Mouse (Mus musculus) heart, adult 2 months (tissue): ENCODE measurements around the gene Myl6b. TPM values are rescaled to one million over a fixed set of nuclear protein-coding genes. Genes with fewer than 3 reads are reported as not detected.
"Not testable (repeated sequence)": the region's sequence is repeated elsewhere in the genome, so short reads cannot be mapped to it uniquely, and the experiment has no call there.

Source experiments
- DNase-seq, 2 experiments: peaks; one replicate each; pipeline ENCODE4 v3.0.0; 2021
- H3K27ac ChIP-seq: fragments of 200-600 bp; 2 replicates; pipeline ENCODE4 v1.8.1; 2022
- H3K27me3 ChIP-seq: fragments of 200-500 bp; 2 replicates; pipeline ENCODE4 v1.6.1; 2012; ENCODE audit warnings: mild to moderate bottlenecking, low read length, inconsistent platforms, mixed read lengths; ENCODE audit not compliant: control insufficient read depth, insufficient read depth
- H3K36me3 ChIP-seq: fragments of 200-500 bp; 2 replicates; pipeline ENCODE4 v1.6.1; 2012; ENCODE audit warnings: low read length, inconsistent platforms; ENCODE audit not compliant: control insufficient read depth, insufficient read depth
- H3K4me1 ChIP-seq: fragments of 200-500 bp; 2 replicates; pipeline ENCODE4 v1.6.1; 2011; ENCODE audit warnings: low read length; ENCODE audit not compliant: control insufficient read depth, insufficient read depth
- H3K4me3 ChIP-seq: fragments of 200-600 bp; 2 replicates; pipeline ENCODE4 v1.8.1; 2022
- H3K79me2 ChIP-seq: fragments of 200-500 bp; replicated peaks from 2 replicates; pipeline ENCODE4 v1.6.1; 2012; ENCODE audit warnings: mild to moderate bottlenecking, inconsistent platforms, low read length, moderate library complexity, mixed read lengths; ENCODE audit not compliant: control insufficient read depth, insufficient read depth
- H3K9ac ChIP-seq: fragments of 200-500 bp; 2 replicates; pipeline ENCODE4 v1.6.1; 2012; ENCODE audit warnings: low read depth, mild to moderate bottlenecking, control low read depth, inconsistent platforms, low read length, mixed read lengths
- CTCF ChIP-seq: fragments of 200-600 bp; IDR thresholded peaks from 2 replicates; pipeline ENCODE4 v1.8.1; 2022; ENCODE audit warnings: antibody characterized with exemption, mild to moderate bottlenecking, moderate library complexity
- EP300 ChIP-seq: fragments of 200-500 bp; IDR thresholded peaks from 2 replicates; pipeline ENCODE4 v1.6.1; 2011; ENCODE audit warnings: low read depth, low read length, control low read depth; ENCODE audit not compliant: insufficient read depth
- POLR2A ChIP-seq: fragments of 200-500 bp; IDR thresholded peaks from 2 replicates; pipeline ENCODE4 v1.6.1; 2011; ENCODE audit warnings: mild to moderate bottlenecking, low read depth, low read length, control low read depth; ENCODE audit not compliant: insufficient read depth
- WGBS: fragments of 180-500 bp; shearing (Covaris S2); methylation state at CpG from one replicate; pipeline ENCODE4 v1.1.7; 2018; 5-methylcytosine and 5-hydroxymethylcytosine counted together
- intact Hi-C: fragments of 180-260 bp; cut with DNase I; formaldehyde crosslinking; loops from one replicate; pipeline ENCODE4 v1.15.1; 2025
- polyA plus RNA-seq: library from polyadenylated mRNA; depleted of rRNA; stranded (reverse); fragments of >200 nt; gene quantifications from 2 replicates; pipeline ENCODE4 v1.2.3, GENCODE M21; 2012
- total RNA-seq, 2 experiments: library from RNA; stranded (reverse); gene quantifications; 2 replicates each; pipeline ENCODE4 v1.2.3; 2021

Gene Myl6b
- total and polyA plus RNA-seq, 3 experiments: 2.9 to 3.8 (median 3.5) TPM

DNA sequence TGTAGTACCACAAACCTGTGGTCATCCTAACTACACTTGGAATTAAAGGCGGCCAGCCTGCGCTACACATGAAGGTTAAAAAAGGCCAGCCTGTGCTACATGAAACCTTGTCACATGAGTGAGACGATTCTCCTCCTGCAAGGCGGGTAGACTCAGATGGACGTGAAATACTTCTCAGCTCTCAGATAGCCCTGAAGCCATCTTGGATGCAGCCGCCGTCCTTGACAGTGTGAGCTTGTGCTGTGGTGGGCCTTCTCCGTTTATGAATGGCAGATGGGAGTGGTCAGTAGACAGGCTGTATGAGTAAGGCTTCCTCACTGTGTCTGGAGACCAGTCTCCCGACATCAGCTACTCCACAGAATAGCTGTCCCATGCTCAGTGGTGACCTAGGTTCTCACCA, 10.7 kb upstream of the Myl6b start:
- Histone ChIP-seq H3K4me3 (no peak overlapping the region), H3K27me3 (no peaks in the 10 kb centered on the region), H3K36me3 (no peaks in the 10 kb centered on the region), H3K9ac (no peak overlapping the region), H3K27ac (no peak overlapping the region), H3K4me1 (peaks cover 3% of the 10 kb centered on the region; the same call in 1 of the 2 replicates), H3K79me2 (no peaks in the 10 kb centered on the region)
- 81% methylated on average over 9 of the region's 9 CpGs for WGBS
- no peak for TF ChIP-seq CTCF
- TF ChIP-seq EP300: no peak
- no peak for TF ChIP-seq POLR2A
- intact Hi-C loops: no loop called here
- DNase-seq: no peak

- peaks cover 3% of the 10 kb centered on the region; the same call in 1 of the 2 replicates for H3K4me1 ChIP-seq
- TF ChIP-seq CTCF (no peak), EP300 (no peak)
- 72% methylated on average over 9 of the region's 9 CpGs for WGBS
- no peaks in the 10 kb centered on the region; the same call in 1 of the 2 replicates for H3K79me2 ChIP-seq
- no peaks in the 10 kb centered on the region for H3K36me3 ChIP-seq
- H3K27ac ChIP-seq: no peak overlapping the region
- H3K27me3 ChIP-seq: no peaks in the 10 kb centered on the region
- no peak overlapping the region for H3K9ac ChIP-seq
- intact Hi-C loops: no loop called here
- no peak for DNase-seq
- no peak overlapping the region for H3K4me3 ChIP-seq
Observed at GRCm38 (mm10) chr10:128508260-128508659, 9.8 kb upstream of the Myl6b start.

DNA sequence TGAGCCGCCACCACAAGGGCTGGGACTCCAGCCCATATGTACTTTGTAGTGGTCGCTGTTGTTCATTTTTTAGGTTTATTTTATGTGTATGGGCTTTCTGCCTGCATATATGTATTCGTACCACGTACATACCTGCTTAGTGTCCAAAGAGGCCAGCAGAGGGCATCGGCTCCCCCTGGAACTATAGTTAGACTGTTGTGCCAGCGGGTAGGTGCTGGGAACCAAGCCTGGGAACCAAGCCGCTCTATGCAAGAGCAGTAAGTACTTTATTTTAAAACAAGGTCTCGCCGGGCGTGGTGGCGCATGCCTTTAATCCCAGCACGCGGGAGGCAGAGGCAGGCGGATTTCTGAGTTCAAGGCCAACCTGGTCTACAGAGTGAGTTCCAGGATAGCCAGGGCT, 7.5 kb upstream of the Myl6b start:
- no peaks in the 10 kb centered on the region for H3K27me3 ChIP-seq
- H3K79me2 ChIP-seq: no peaks in the 10 kb centered on the region; the same call in 1 of the 2 replicates
- H3K9ac ChIP-seq: no peak overlapping the region
- no peaks in the 10 kb centered on the region for H3K36me3 ChIP-seq
- WGBS: 97% methylated on average over 14 of the region's 14 CpGs
- no peak for DNase-seq
- intact Hi-C loops: no loop called here
- TF ChIP-seq EP300 (no peak), CTCF (no peak), POLR2A (no peak)
- H3K27ac ChIP-seq: no peak overlapping the region
- H3K4me1 ChIP-seq: peaks cover 6% of the 10 kb centered on the region
- H3K4me3 ChIP-seq: no peak overlapping the region

GRCm38 (mm10) chr10:128505371-128505667, 6.8 kb upstream of the Myl6b start:
- intact Hi-C loops, H3K36me3 ChIP-seq, H3K27me3 ChIP-seq, H3K9ac ChIP-seq, H3K4me1 ChIP-seq, H3K4me3 ChIP-seq, H3K79me2 ChIP-seq, H3K27ac ChIP-seq, DNase-seq: not testable (repeated sequence)
- WGBS: 79% methylated on average over 5 of the region's 5 CpGs

GRCm38 (mm10) chr10:128504641-128505370, 6.3 kb upstream of the Myl6b start:
- H3K9ac ChIP-seq: peak overlapping the region; percentile 32; the same call in 1 of the 2 replicates
- H3K4me1 ChIP-seq: peaks cover 6% of the 10 kb centered on the region
- no peaks in the 10 kb centered on the region for H3K27me3 ChIP-seq
- peak overlapping the region; percentile 48 for H3K27ac ChIP-seq
- DNase-seq: peak in 1 of 2 experiments; percentile 31
- no peaks in the 10 kb centered on the region for H3K36me3 ChIP-seq
- H3K79me2 ChIP-seq: no peaks in the 10 kb centered on the region; the same call in 1 of the 2 replicates
- no peak overlapping the region for H3K4me3 ChIP-seq
- WGBS: 48% methylated on average over 9 of the region's 9 CpGs
- intact Hi-C loops: no loop called here
- TF ChIP-seq POLR2A: no peak
- no peak for TF ChIP-seq CTCF
- TF ChIP-seq EP300: no peak

DNA sequence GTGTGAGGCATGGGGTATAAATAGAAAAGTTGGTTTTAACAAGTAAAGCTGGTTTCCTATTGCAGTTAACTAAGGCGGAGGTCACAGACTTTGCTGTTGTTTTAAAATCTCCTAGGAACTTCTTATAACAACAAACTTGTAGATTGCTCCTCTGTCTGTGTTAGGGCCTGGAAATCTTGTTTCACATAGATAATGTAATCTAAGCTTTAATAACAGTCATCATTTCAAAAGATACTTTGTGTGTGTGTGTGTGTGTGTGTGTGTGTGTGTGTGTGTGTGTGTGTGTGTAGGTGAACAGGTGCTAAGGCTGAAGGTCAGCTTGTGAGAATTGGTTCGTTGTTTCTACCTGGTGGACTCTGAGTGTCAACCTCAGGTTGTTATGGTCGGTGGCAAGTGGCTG, 5.5 kb upstream of the Myl6b start:
- TF ChIP-seq POLR2A (no peak), EP300 (no peak), CTCF (no peak)
- intact Hi-C loops: no loop called here
- Histone ChIP-seq H3K79me2 (no peaks in the 10 kb centered on the region; the same call in 1 of the 2 replicates), H3K4me3 (peak overlapping the region; percentile 31), H3K27me3 (no peaks in the 10 kb centered on the region), H3K9ac (no peak overlapping the region), H3K4me1 (peaks cover 6% of the 10 kb centered on the region), H3K36me3 (no peaks in the 10 kb centered on the region), H3K27ac (peak overlapping the region; percentile 79)
- 49% methylated on average over 3 of the region's 3 CpGs for WGBS
- no peak for DNase-seq
